Mouse (Mus musculus) bone marrow macrophage, adult 2 months (primary cell): Measurements from ENCODE around the gene Fbxo8. TPM values are rescaled to one million over a fixed set of nuclear protein-coding genes. Genes with fewer than 3 reads are reported as not detected.

Experiments
- H3K27ac ChIP-seq: 2 replicates; pipeline ENCODE4 v1.5.1; 2012; ENCODE audit warnings: low read depth, low read length; ENCODE audit not compliant: insufficient read depth
- H3K4me1 ChIP-seq: 2 replicates; pipeline ENCODE4 v1.6.1; 2012; ENCODE audit warnings: low read length; ENCODE audit not compliant: control insufficient read depth, insufficient read depth
- H3K4me3 ChIP-seq: 2 replicates; pipeline ENCODE4 v1.5.1; 2012; ENCODE audit warnings: mild to moderate bottlenecking, low read length, moderate library complexity; ENCODE audit not compliant: insufficient read depth
- CTCF ChIP-seq: IDR thresholded peaks from 2 replicates; pipeline ENCODE4 v1.5.1; 2012; ENCODE audit warnings: low read depth, mild to moderate bottlenecking, low read length, moderate library complexity
- POLR2A ChIP-seq: IDR thresholded peaks from 2 replicates; pipeline ENCODE4 v1.6.1; 2012; ENCODE audit warnings: mild to moderate bottlenecking, low read depth, low read length, borderline replicate concordance
- polyA plus RNA-seq: library from polyadenylated mRNA; stranded (reverse); fragments of >200 nt; gene quantifications from 2 replicates; pipeline ENCODE4 v1.2.4, GENCODE M21; 2012; ENCODE audit not compliant: missing spikeins, insufficient read depth, insufficient read length

The Fbxo8 gene
- polyA plus RNA-seq, 1 experiment: 36.7 TPM

DNA sequence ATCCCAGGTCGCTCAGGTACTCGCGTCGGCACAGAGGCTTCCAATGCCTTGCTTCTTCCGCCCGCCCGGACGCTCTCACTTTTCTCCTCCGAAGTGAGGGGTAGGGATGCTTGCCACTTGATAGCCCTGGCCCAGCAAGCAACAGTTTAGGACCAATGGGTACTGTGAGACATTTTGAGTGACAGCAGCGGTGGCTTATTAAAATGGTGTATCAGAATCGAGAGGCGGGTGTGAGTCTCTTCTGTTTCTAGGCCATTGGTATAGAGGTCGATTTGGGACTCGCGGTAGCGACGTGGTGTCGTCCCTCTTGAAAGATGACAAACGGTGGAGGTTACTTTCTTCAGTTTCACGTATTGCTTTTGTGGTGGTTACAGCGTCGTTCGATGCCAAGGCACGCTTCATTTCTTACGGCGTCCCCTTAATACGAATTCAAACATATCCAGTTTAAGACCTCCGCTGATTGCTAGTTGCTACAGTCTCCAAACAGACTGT is 517 bp downstream of the Fbxo8 start:
- Histone ChIP-seq H3K4me3 (peak overlapping the region; percentile 69), H3K27ac (peak overlapping the region; percentile 59), H3K4me1 (peaks cover 17% of the 10 kb centered on the region)
- no peak for TF ChIP-seq CTCF

DNA sequence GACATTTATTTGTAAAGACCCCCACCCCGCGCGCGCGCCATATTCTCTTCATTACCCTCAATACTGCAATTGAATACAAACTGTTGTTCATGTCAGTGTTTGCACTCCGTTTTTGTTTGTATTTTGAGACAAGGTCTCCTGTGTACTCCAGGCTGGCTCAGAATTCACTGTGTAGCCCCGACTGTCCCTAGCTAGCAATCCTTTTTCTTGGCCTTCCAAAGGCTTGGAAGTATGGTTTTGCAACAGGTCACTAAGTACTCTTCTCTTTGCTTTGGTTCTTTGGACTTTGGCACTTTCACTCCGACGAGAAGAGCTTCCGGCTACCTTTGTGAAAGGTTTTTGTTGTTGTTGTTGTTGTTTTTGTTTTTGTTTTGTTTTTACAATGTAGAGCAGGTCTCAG is 1.2 kb downstream of the Fbxo8 start:
- Histone ChIP-seq H3K4me3 (peak overlapping the region; percentile 69), H3K4me1 (peaks cover 19% of the 10 kb centered on the region), H3K27ac (peak overlapping the region; percentile 59; the same call in 1 of the 2 replicates)
- TF ChIP-seq CTCF (no peak), POLR2A (no peak)

GRCm38 (mm10) chr8:56552551-56553103 is 1.7 kb downstream of the Fbxo8 start:
- TF ChIP-seq CTCF (no peak), POLR2A (no peak)
- H3K4me3 ChIP-seq: peak overlapping the region; percentile 44
- peaks cover 17% of the 10 kb centered on the region for H3K4me1 ChIP-seq
- H3K27ac ChIP-seq: no peak overlapping the region

DNA sequence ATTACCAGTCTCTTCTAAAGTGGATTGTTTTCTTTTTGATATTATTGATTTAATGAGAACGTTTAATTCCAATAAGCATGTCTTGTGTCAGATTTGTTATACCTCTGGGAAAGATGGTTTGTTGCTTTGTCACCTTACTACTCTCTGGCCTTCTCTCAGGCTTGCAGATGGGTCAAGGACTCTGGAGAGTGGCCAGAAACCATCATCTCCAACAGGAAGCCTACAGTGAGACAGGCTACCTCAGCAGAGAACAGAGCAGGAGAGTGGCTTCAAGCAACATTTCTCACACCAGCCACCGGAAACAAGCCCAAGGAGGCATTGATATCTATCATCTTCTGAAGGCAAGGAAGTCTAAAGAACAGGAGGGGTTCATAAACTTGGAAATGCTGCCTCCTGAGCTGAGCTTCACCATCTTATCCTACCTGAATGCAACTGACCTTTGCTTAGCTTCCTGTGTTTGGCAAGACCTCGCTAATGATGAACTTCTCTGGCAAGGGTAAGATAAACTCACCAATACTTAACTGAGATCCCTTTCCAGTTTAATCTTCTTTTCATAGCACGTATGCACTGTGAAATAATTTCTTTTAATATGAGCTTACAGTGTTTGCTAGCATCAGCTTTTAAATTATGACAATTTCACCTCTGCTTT is 13.6 kb downstream of the Fbxo8 start:
- Histone ChIP-seq H3K4me1 (peaks cover 2% of the 10 kb centered on the region; the same call in 1 of the 2 replicates), H3K27ac (no peak overlapping the region), H3K4me3 (no peak overlapping the region)
- TF ChIP-seq CTCF (no peak), POLR2A (no peak)

DNA sequence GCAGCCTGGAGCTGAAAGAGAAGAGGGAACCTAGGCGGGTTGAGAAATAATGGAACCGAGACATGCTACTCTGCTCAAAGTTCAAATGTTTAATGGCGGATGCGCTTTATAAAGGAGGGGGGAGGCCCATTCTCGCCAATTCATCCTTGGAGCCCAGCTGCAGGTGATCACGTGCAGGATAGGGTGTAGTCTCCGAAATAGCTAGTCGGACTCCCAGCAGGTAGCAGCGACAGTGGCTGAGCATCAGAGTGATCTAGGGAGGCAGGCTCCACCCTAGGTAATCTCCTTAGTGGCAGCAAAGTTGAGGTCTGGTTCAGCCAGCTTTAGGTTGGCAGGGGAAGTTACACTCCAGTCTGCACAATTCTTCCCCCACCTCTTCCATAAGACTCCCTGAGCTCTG is 16.0 kb downstream of the Fbxo8 start:
- no peak overlapping the region for H3K27ac ChIP-seq
- peaks cover 2% of the 10 kb centered on the region; the same call in 1 of the 2 replicates for H3K4me1 ChIP-seq
- TF ChIP-seq CTCF (no peak), POLR2A (no peak)
- H3K4me3 ChIP-seq: no peak overlapping the region

GRCm38 (mm10) chr8:56580918-56581317 is 30.0 kb downstream of the Fbxo8 start:
- Histone ChIP-seq H3K4me3 (no peak overlapping the region), H3K27ac (no peak overlapping the region), H3K4me1 (peaks cover 6% of the 10 kb centered on the region)
- no peak for TF ChIP-seq POLR2A
- no peak for TF ChIP-seq CTCF

- Histone ChIP-seq H3K4me1 (peaks cover 12% of the 10 kb centered on the region), H3K27ac (no peak overlapping the region), H3K4me3 (no peak overlapping the region)
- TF ChIP-seq POLR2A: no peak
- TF ChIP-seq CTCF: no peak
These were observed 32.0 kb downstream of the Fbxo8 start for GRCm38 (mm10) chr8:56582841-56583240.

GRCm38 (mm10) chr8:56589004-56589403 is 38.1 kb downstream of the Fbxo8 start:
- no peak for TF ChIP-seq POLR2A
- TF ChIP-seq CTCF: no peak
- Histone ChIP-seq H3K4me1 (peaks cover 12% of the 10 kb centered on the region), H3K4me3 (no peak overlapping the region), H3K27ac (no peak overlapping the region)

DNA sequence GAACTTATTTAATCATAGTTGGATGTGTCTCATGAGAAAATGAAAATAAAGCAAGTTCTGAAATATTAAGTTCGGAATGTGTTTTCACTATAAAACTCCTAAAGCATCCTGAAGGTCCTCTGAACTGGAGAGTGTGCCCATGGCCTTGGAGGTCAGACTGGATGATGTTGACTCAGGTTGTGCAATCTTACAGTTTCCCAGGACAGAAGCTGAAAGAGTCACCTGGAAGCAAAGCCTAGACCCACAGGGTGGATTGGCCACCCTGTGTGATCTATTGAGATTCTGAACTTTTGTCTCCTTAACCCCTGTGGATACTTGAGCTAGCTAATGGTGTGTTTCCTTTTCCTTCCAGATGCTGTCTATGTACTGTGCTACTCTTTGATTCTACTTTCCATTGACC is 40.2 kb downstream of the Fbxo8 start:
- H3K4me3 ChIP-seq: no peak overlapping the region
- TF ChIP-seq POLR2A (no peak), CTCF (no peak)
- no peak overlapping the region for H3K27ac ChIP-seq
- peaks cover 10% of the 10 kb centered on the region for H3K4me1 ChIP-seq

DNA sequence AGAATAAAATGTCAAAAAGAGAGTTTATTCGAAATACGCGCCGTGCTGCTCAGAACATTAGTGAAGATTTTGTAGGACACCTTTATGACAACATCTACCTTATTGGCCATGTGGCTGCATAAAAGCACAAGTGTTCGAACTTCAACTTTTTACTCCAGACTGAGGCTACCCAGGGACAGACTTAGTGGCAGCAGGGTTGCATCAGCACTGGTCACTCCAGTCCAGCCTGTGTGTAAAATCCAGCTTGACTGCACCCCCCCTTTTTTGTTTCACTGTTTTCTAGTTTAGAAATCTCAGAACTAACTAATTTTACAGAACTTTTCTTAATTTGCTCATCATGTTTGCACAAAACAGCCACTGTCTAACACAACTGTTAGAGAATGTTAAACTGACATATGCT is 40.6 kb downstream of the Fbxo8 start:
- TF ChIP-seq CTCF (no peak), POLR2A (no peak)
- no peak overlapping the region for H3K4me3 ChIP-seq
- H3K4me1 ChIP-seq: peaks cover 8% of the 10 kb centered on the region
- H3K27ac ChIP-seq: no peak overlapping the region
